Mouse (Mus musculus): ENCODE measurements around the gene Olfr596. TPM values are rescaled to one million over a fixed set of nuclear protein-coding genes. Genes with fewer than 3 reads are reported as not detected.
"Not testable (repeated sequence)": the region's sequence is repeated elsewhere in the genome, so short reads cannot be mapped to it uniquely, and the experiment has no call there.

Gene Olfr596
- total RNA-seq (2021): not detected
- long read RNA-seq, experiment 1: 0 reads
- long read RNA-seq, experiment 2: 0 reads

- DNase-seq: not testable (repeated sequence)
Observed at GRCm38 (mm10) chr7:103305348-103305747, at the start of gene Olfr596. Gene Olfr596 (plus strand): TSS chr7:103305648.

GRCm38 (mm10) chr7:103316015-103316414 lies 10.6 kb downstream of the Olfr596 start, which contains the start of gene Olfr597:
Gene Olfr597 (plus strand): TSS chr7:103316315.
- DNase-seq: not testable (repeated sequence)

GRCm38 (mm10) chr7:103323268-103323667 lies 17.8 kb downstream of the Olfr596 start, which contains the start of gene Olfr598:
Gene Olfr598 (plus strand): TSS chr7:103323568.
- no peak for DNase-seq

GRCm38 (mm10) chr7:103335617-103336016 lies 30.2 kb downstream of the Olfr596 start, which contains the start of gene Olfr599:
Gene Olfr599 (plus strand): TSS chr7:103335917.
- DNase-seq: no peak

- no peak for DNase-seq
Observed at GRCm38 (mm10) chr7:103349569-103349968, 44.1 kb downstream of the Olfr596 start, which contains the start of gene Olfr600. Gene Olfr600 (minus strand): TSS chr7:103349669.

Small RNA genes lying within 50 kb of the gene (microRNA-seq; reads per million reads assigned to microRNA genes)
- not detected for gene Gm23550
- gene Gm25171: not detected

Other genes with a start within 250 kb of the Olfr596 start
- not detected for gene Olfr584, start 223.8 kb upstream of the Olfr596 start, total RNA-seq (2021)
- gene Olfr585, start 207.9 kb upstream of the Olfr596 start, total RNA-seq (2021): not detected
- gene Olfr586, start 180.0 kb upstream of the Olfr596 start, total RNA-seq (2021): not detected
- gene Olfr588-ps1, start 164.8 kb upstream of the Olfr596 start, total RNA-seq (2021): not detected
- gene Olfr589, start 149.3 kb upstream of the Olfr596 start, total RNA-seq (2021): not detected
- not detected for gene Olfr591, start 127.3 kb upstream of the Olfr596 start, total RNA-seq (2021)
- gene Olfr592, start 120.8 kb upstream of the Olfr596 start, total RNA-seq (2021): not detected
- gene Olfr593, start 93.8 kb upstream of the Olfr596 start, total RNA-seq (2021): not detected
- gene Olfr594, start 88.7 kb upstream of the Olfr596 start, total RNA-seq (2021): not detected
- gene Usp17ld, start 53.1 kb upstream of the Olfr596 start, total RNA-seq (2021): not detected
- gene Olfr597, start 10.7 kb downstream of the Olfr596 start, total RNA-seq (2021): not detected
- not detected for gene Olfr598, start 17.9 kb downstream of the Olfr596 start, total RNA-seq (2021)
- not detected for gene Olfr599, start 30.3 kb downstream of the Olfr596 start, total RNA-seq (2021)
- not detected for gene Olfr600, start 44.0 kb downstream of the Olfr596 start, total RNA-seq (2021)
- not detected for gene Olfr601, start 57.0 kb downstream of the Olfr596 start, total RNA-seq (2021)
- gene Olfr603, start 80.5 kb downstream of the Olfr596 start, total RNA-seq (2021): not detected
- gene Usp17lc, start 109.4 kb downstream of the Olfr596 start, total RNA-seq (2021): not detected
- not detected for gene Olfr605, start 139.8 kb downstream of the Olfr596 start, total RNA-seq (2021)
- gene Olfr606, start 143.4 kb downstream of the Olfr596 start, total RNA-seq (2021): not detected
- gene Olfr607, start 158.5 kb downstream of the Olfr596 start, total RNA-seq (2021): not detected
- not detected for gene Olfr608, start 164.2 kb downstream of the Olfr596 start, total RNA-seq (2021)
- gene Olfr609, start 192.4 kb downstream of the Olfr596 start, total RNA-seq (2021): not detected
- gene Olfr610, start 206.5 kb downstream of the Olfr596 start, total RNA-seq (2021): not detected
- gene Olfr611, start 215.2 kb downstream of the Olfr596 start, total RNA-seq (2021): not detected
- not detected for gene Olfr612, start 237.1 kb downstream of the Olfr596 start, total RNA-seq (2021)
- not detected for gene Olfr613, start 242.4 kb downstream of the Olfr596 start, total RNA-seq (2021)